Mouse (Mus musculus) forebrain, embryonic 13.5 days (tissue): ENCODE results near the gene R3hdm4. TPM values are rescaled to one million over a fixed set of nuclear protein-coding genes. Genes with fewer than 3 reads are reported as not detected.
"Not testable (repeated sequence)": the region's sequence is repeated elsewhere in the genome, so short reads cannot be mapped to it uniquely, and the experiment has no call there.

ENCODE experiments used
- ATAC-seq: fragments of 200-750 bp; cut with Nextera tagmentation; 2 replicates; pipeline ENCODE4 v1.8.0; 2017
- H3K27ac ChIP-seq: fragments of 300-500 bp; sonication (generic); 2 replicates; pipeline ENCODE4 v1.5.1; 2015; ENCODE audit warnings: inconsistent platforms, mild to moderate bottlenecking, moderate library complexity
- H3K27me3 ChIP-seq: fragments of 300-500 bp; sonication (generic); 2 replicates; pipeline ENCODE4 v1.6.1; 2015; ENCODE audit warnings: mild to moderate bottlenecking, inconsistent platforms
- H3K36me3 ChIP-seq: fragments of 300-500 bp; sonication (generic); 2 replicates; pipeline ENCODE4 v1.6.1; 2015; ENCODE audit warnings: mild to moderate bottlenecking, inconsistent platforms; ENCODE audit not compliant: poor library complexity, severe bottlenecking
- H3K4me1 ChIP-seq: fragments of 300-500 bp; sonication (generic); 2 replicates; pipeline ENCODE4 v1.6.1; 2015; ENCODE audit warnings: inconsistent platforms
- H3K4me2 ChIP-seq: fragments of 300-500 bp; sonication (generic); 2 replicates; pipeline ENCODE4 v1.6.1; 2015; ENCODE audit warnings: inconsistent platforms, mild to moderate bottlenecking, moderate library complexity
- H3K4me3 ChIP-seq: fragments of 300-500 bp; sonication (generic); 2 replicates; pipeline ENCODE4 v1.5.1; 2015; ENCODE audit warnings: mild to moderate bottlenecking, inconsistent platforms
- H3K9ac ChIP-seq: fragments of 300-500 bp; sonication (generic); 2 replicates; pipeline ENCODE4 v1.6.1; 2015; ENCODE audit warnings: mild to moderate bottlenecking, inconsistent platforms
- H3K9me3 ChIP-seq: fragments of 300-500 bp; sonication (generic); replicated peaks from 2 replicates; pipeline ENCODE4 v1.6.1; 2016; ENCODE audit warnings: inconsistent platforms
- WGBS: fragments of 180-500 bp; shearing (Covaris S2); methylation state at CpG from one replicate; pipeline ENCODE4 v1.1.7; 2015; 5-methylcytosine and 5-hydroxymethylcytosine counted together
- polyA plus RNA-seq: library from polyadenylated mRNA; unstranded; fragments of >200 nt; fragmentation: Nextera tagmentation; extraction: Ambion mirVana; gene quantifications from 2 replicates; pipeline ENCODE4 v1.2.1, GENCODE M21; 2015

Gene R3hdm4
- polyA plus RNA-seq = 200 and 217 TPM in 2 replicates

GRCm38 (mm10) chr10:79920958-79921535 lies at the start of gene R3hdm4:
TSS of gene R3hdm4 (minus strand) at chr10:79921208.
- peak within 1 kb of the TSS; percentile 38; the same call in 1 of the 2 replicates for H3K9ac ChIP-seq
- H3K36me3 ChIP-seq = no peaks in the 10 kb centered on the region
- H3K4me2 ChIP-seq = peak within 1 kb of the TSS; percentile 44
- H3K4me3 ChIP-seq = peak within 1 kb of the TSS; percentile 26
- H3K4me1 ChIP-seq = peaks cover 36% of the 10 kb centered on the region
- no peak within 1 kb of the TSS for H3K27ac ChIP-seq
- no peaks in the 10 kb centered on the region for H3K9me3 ChIP-seq
- WGBS = 3% methylated on average over 29 of the region's 41 CpGs
- H3K27me3 ChIP-seq = peaks cover 72% of the 10 kb centered on the region
- ATAC-seq = no peak

- WGBS = 8% methylated on average over 47 of the region's 47 CpGs
- peak within 1 kb of the TSS; percentile 30 for H3K4me3 ChIP-seq
- H3K9ac ChIP-seq = peak within 1 kb of the TSS; percentile 58
- peaks cover 55% of the 10 kb centered on the region for H3K36me3 ChIP-seq
- H3K27ac ChIP-seq = no peak within 1 kb of the TSS
- ATAC-seq = no peak
- no peaks in the 10 kb centered on the region for H3K9me3 ChIP-seq
- H3K27me3 ChIP-seq = peaks cover 47% of the 10 kb centered on the region
- H3K4me1 ChIP-seq = peaks cover 7% of the 10 kb centered on the region
- peak within 1 kb of the TSS; percentile 58 for H3K4me2 ChIP-seq
Measured at GRCm38 (mm10) chr10:79970415-79971182, 49.6 kb upstream of the R3hdm4 start, which contains the start of gene Grin3b. TSS of gene Grin3b (plus strand) at chr10:79970715.

DNA sequence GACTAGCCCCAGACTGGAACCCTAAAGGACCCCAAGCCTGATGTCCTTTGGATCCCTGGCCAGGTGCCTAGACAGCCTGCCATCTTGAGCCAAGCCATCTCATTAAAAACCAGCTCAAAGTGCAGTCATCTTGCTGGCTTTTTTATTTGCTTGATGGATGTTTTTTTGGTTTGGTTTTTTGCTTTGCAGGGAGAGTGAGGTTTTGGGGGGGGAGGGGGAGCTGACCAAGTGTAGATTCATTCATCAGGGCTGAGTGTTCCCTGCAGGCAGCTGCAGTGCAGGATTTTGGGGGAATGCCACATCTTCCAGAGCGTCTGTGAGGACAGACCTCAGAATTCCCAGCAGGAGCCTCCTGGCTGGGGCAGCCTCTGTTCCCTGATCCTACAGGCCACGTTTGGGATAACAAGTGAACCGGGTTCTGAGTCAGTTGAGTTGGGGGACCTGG lies 48.1 kb upstream of the R3hdm4 start:
- no peaks in the 10 kb centered on the region for H3K9me3 ChIP-seq
- H3K9ac ChIP-seq = no peak overlapping the region
- ATAC-seq = no peak
- no peak overlapping the region for H3K4me3 ChIP-seq
- H3K27ac ChIP-seq = no peak overlapping the region
- peaks cover 47% of the 10 kb centered on the region for H3K27me3 ChIP-seq
- H3K4me2 ChIP-seq = no peak overlapping the region
- WGBS = 11% methylated on average over 3 of the region's 3 CpGs
- H3K36me3 ChIP-seq = peaks cover 55% of the 10 kb centered on the region
- peaks cover 7% of the 10 kb centered on the region for H3K4me1 ChIP-seq

DNA sequence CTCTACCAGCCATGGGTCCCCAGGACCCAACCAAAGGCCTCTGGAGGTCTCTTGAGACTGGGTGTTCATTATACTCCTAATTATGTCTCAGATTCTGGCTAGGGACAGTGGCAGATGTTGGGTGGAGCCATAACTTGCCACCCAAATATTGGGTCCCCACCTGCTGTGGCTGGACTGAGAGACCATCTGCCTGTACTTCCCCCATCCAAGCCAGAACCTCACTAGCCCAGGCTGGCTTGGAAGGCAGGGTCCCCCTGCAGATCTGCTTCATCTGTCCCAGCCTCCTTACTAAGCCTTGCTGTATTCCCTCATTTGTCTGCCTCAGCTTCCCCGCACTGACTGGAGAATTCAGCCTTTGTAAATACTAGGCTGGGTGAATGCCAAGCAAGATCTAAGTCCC lies 47.2 kb upstream of the R3hdm4 start:
- peaks cover 41% of the 10 kb centered on the region for H3K27me3 ChIP-seq
- WGBS = 77% methylated on average over 1 of the region's 1 CpGs

GRCm38 (mm10) chr10:79966886-79967400 lies 45.9 kb upstream of the R3hdm4 start:
- H3K9ac ChIP-seq = no peak overlapping the region
- no peak overlapping the region for H3K27ac ChIP-seq
- 91% methylated on average over 5 of the region's 5 CpGs for WGBS

More for the DNA sequence above, 47.2 kb upstream of the R3hdm4 start:
- ATAC-seq = no peak
- H3K36me3 ChIP-seq = peaks cover 57% of the 10 kb centered on the region
- H3K4me3 ChIP-seq = no peak overlapping the region
- no peak overlapping the region for H3K9ac ChIP-seq
- H3K4me2 ChIP-seq = no peak overlapping the region
- peaks cover 7% of the 10 kb centered on the region for H3K4me1 ChIP-seq
- no peak overlapping the region for H3K27ac ChIP-seq
- H3K9me3 ChIP-seq = no peaks in the 10 kb centered on the region

GRCm38 (mm10) chr10:79965325-79965724 lies 44.3 kb upstream of the R3hdm4 start:
- no peak overlapping the region for H3K9ac ChIP-seq
- H3K4me2 ChIP-seq = no peak overlapping the region
- 87% methylated on average over 5 of the region's 5 CpGs for WGBS
- H3K9me3 ChIP-seq = no peaks in the 10 kb centered on the region
- no peak overlapping the region for H3K4me3 ChIP-seq
- peaks cover 14% of the 10 kb centered on the region for H3K27me3 ChIP-seq
- H3K27ac ChIP-seq = no peak overlapping the region
- no peak for ATAC-seq
- peaks cover 11% of the 10 kb centered on the region for H3K4me1 ChIP-seq
- peaks cover 74% of the 10 kb centered on the region for H3K36me3 ChIP-seq

More at GRCm38 (mm10) chr10:79966886-79967400, 45.9 kb upstream of the R3hdm4 start:
- Histone ChIP-seq H3K9me3 (no peaks in the 10 kb centered on the region), H3K4me2 (no peak overlapping the region), H3K27me3 (peaks cover 30% of the 10 kb centered on the region), H3K36me3 (peaks cover 69% of the 10 kb centered on the region), H3K4me1 (peaks cover 7% of the 10 kb centered on the region), H3K4me3 (no peak overlapping the region)
- no peak for ATAC-seq

DNA sequence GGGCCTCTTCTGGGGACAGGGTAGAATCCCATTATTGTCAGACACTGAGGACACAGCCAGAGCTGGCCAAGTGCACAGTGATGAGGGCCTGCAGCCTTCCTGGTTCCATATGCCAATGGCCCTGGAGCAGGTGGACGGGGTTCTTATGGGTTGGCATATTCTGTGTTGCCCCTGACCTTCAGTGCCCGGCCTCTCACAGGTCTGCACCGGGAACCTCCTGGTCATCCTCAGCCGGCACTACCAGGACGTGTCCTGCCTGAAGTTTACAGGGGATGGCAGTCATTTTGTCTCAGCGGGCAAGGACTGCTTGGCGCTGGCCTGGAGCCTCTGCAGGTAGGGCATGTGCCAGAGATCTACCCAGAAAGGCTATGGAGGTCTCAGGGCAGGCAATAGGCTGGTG lies 43.7 kb upstream of the R3hdm4 start:
- Histone ChIP-seq H3K4me2 (no peak overlapping the region), H3K4me1 (peaks cover 11% of the 10 kb centered on the region), H3K27ac (no peak overlapping the region), H3K9me3 (no peaks in the 10 kb centered on the region), H3K9ac (no peak overlapping the region), H3K36me3 (peaks cover 74% of the 10 kb centered on the region), H3K4me3 (no peak overlapping the region), H3K27me3 (peaks cover 8% of the 10 kb centered on the region)
- WGBS = 95% methylated on average over 7 of the region's 7 CpGs
- ATAC-seq = no peak

DNA sequence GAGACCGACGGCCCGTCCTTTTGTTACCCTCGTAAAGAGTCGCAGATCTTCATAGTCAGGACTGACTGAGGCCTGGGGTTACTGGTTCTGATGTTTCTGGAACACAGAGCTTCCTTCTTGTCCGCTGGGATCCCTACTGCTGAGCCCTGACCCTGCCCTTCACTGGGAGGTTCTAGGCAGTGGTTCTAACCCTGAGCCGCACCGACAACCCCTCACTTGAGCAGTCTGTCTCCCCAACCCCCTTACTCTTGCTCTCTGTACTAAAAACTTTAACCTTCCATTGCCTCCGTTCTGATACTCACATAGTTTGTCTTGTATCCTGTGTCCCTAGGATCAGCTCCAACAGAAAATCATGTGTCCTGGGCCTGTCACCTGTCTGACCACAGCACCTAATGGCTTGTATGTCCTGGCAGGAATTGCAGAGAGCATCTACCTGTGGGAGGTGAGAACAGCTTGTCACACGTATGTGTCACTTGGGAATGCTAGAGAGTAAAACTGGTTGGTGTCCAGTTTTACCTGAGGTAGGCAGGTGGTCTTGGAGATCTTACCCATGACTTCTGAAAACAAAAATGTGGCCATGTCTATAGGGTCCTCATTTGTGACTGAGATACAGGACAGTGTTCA lies 39.8 kb upstream of the R3hdm4 start:
- peaks cover 43% of the 10 kb centered on the region for H3K36me3 ChIP-seq
- H3K4me1 ChIP-seq = peaks cover 15% of the 10 kb centered on the region
- H3K27ac ChIP-seq = no peak overlapping the region
- no peaks in the 10 kb centered on the region for H3K9me3 ChIP-seq
- H3K27me3 ChIP-seq = 0 out of 2 replicates have a peak, but pooled peaks cover 5% of the 10 kb centered on the region
- peak overlapping the region; percentile 93 for H3K4me2 ChIP-seq
- H3K4me3 ChIP-seq = peak overlapping the region; percentile 97
- ATAC-seq = no peak
- H3K9ac ChIP-seq = peak overlapping the region; percentile 79
- 15% methylated on average over 10 of the region's 10 CpGs for WGBS

DNA sequence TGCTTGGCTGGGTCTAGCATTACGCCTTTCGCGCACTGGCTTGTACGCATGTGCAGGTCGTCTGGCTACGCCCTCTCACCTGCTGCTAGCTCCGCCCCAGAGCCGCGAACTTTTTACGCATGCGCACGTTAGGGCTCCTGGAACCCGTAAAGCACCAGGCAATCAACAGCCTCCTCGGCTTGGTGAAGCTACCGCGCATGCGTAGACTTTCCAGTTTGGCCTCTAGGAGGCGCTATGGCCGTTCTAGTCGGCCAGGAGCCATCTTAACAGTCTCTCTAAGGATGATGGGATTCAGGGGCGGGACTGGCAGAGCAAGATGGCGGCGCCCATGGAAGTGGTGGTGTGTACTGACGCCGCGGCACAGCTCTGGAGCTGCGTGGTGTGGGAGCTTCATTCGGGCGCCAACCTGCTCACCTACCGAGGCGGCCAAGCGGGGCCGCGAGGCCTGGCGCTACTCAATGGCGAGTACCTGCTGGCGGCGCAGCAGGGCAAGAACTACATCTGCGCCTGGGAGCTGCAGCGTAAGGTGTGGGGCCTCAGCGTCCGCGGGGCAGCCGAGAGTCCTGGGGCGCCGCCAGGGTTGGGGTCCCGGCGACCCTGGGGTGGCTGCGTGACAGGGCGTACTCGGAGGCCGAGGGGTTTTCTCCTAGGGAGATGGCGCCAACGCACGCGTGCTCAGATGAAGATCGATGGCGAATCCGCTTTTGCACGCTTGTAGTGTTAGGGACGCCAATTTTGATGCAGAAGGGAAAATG lies 39.0 kb upstream of the R3hdm4 start, which contains the start of gene Wdr18:
TSS of gene Wdr18 (plus strand) at position 306 of the 755 bp plus-strand sequence.
- WGBS = under 1% methylated on average over 61 of the region's 61 CpGs

DNA sequence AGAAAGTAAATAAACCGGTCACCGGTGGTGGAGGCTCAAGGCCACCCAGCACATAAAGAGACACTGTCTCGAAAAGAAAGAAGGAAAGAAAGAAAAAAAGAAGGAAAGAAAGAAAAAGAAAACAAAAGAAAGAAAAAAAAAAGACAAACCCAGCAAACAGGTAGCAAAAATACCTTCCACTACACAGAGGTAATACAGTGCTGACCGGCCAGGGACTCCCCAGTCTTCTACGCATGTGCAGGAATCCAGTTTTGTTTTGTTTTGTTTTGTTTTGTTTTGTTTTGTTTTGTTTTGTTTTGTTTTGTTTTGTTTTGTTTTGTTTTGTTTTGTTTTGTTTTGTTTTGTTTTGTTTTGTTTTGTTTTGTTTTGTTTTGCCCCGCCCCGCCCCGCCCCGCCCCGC lies 38.4 kb upstream of the R3hdm4 start:
- Histone ChIP-seq H3K4me3 (peak overlapping the region; percentile 97), H3K4me1 (peaks cover 15% of the 10 kb centered on the region), H3K4me2 (peak overlapping the region; percentile 93), H3K36me3 (peaks cover 29% of the 10 kb centered on the region)
- not testable (repeated sequence) for H3K9me3 ChIP-seq, H3K27ac ChIP-seq, H3K27me3 ChIP-seq, H3K9ac ChIP-seq
- 69% methylated on average over 5 of the region's 10 CpGs for WGBS
- ATAC-seq = peak; percentile 48; the same call in 1 of the 2 replicates

More for the DNA sequence above, 39.0 kb upstream of the R3hdm4 start, which contains the start of gene Wdr18:
- peak within 1 kb of the TSS; percentile 93 for H3K4me2 ChIP-seq
- no peaks in the 10 kb centered on the region for H3K9me3 ChIP-seq
- H3K9ac ChIP-seq = peak within 1 kb of the TSS; percentile 79
- H3K4me3 ChIP-seq = peak within 1 kb of the TSS; percentile 97
- 0 out of 2 replicates have a peak, but pooled peaks cover 5% of the 10 kb centered on the region for H3K27me3 ChIP-seq
- ATAC-seq = peak; percentile 98
- peak within 1 kb of the TSS; percentile 41 for H3K27ac ChIP-seq
- peaks cover 35% of the 10 kb centered on the region for H3K36me3 ChIP-seq
- peaks cover 15% of the 10 kb centered on the region for H3K4me1 ChIP-seq

DNA sequence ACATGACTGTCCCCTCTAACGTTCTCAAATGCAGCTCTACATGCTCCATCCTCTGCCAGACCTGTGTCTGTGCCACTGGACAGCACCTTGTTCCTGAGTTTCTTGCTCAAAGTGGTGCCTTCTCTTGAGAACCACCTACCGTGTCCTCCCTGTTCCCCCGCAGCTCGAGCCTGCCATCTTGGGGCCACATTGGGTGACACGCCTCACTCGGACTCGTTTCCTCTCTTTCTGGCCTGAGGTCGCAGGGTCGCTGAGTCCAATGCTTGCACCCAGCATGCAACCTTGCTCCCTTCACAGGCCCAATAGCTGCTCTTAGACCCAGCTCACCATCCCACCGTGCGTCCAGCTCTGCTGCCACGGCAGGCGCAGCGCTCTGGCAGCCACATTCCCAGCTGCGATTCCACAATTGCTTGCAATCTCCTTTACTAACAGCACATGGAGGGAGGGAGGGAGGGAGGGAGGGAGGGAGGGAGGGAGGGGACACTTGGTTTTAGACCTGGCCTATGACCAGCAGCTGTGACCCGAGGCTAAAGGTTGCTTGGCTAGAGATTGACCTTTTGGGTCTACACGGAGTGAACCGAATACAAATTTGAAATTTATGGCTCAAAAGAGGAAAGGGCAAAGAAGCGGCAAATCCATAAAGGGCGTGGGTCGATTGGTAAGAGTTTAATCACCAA lies 37.3 kb upstream of the R3hdm4 start:
- no peak for ATAC-seq
- H3K4me3 ChIP-seq = no peak overlapping the region
- H3K4me1 ChIP-seq = peaks cover 15% of the 10 kb centered on the region
- peaks cover 22% of the 10 kb centered on the region for H3K36me3 ChIP-seq
- H3K27ac ChIP-seq = no peak overlapping the region
- WGBS = 16% methylated on average over 21 of the region's 21 CpGs
- H3K4me2 ChIP-seq = peak overlapping the region; percentile 25
- H3K9ac ChIP-seq = no peak overlapping the region
- H3K27me3 ChIP-seq = 0 out of 2 replicates have a peak, but pooled peaks cover 5% of the 10 kb centered on the region
- H3K9me3 ChIP-seq = no peaks in the 10 kb centered on the region
